ENCODE assay signal across 12 mouse cellular contexts in genomic region chr12:71747386-71747785, GRCm38 (mm10).
DNase-seq lines count a peak whose midpoint lies in the region; ATAC-seq and TF ChIP-seq lines count a peak whose summit lies in the region.
"Had no signal": no experiment of that assay in that cellular context is flagged by ENCODE, and none has a peak within 500 bp of the region (broad histone marks: within the 10 kb centered on the region; RNA-seq: fewer than 3 reads in every experiment).

No protein-coding gene starts in this region.

- H3K9ac ChIP-seq in forebrain, embryonic 12.5 days: no peak overlapping the region
- H3K9ac ChIP-seq: liver, embryonic 13.5 days; midbrain, embryonic 12.5 days had no signal

- TF ChIP-seq POLR2A in kidney, adult 2 months (IDR thresholded peaks at IDR 0.05; ENCODE audit: low read depth, low read length): no peak

- no peak for TF ChIP-seq CTCF in kidney, adult 2 months (conservative IDR thresholded peaks at IDR 0.05; ENCODE audit: insufficient read depth, insufficient read length, low read depth, low read length)

- 0 out of 2 replicates have a peak, but pooled peaks cover 3% of the 10 kb centered on the region for H3K4me1 ChIP-seq in forebrain, embryonic 12.5 days
- peaks cover 9% of the 10 kb centered on the region; the same call in 1 of the 2 replicates for H3K4me1 ChIP-seq in forebrain, embryonic 10.5 days
- no peaks in the 10 kb centered on the region for H3K4me1 ChIP-seq in kidney, adult 2 months (ENCODE audit: control insufficient read depth, insufficient read depth, low read length)
- H3K4me1 ChIP-seq: liver, embryonic 13.5 days; midbrain, embryonic 12.5 days had no signal

- 0 out of 2 replicates have a peak overlapping the region, but pooled peaks have one; percentile 19 for H3K27ac ChIP-seq in forebrain, embryonic 12.5 days
- H3K27ac ChIP-seq in forebrain, embryonic 10.5 days: no peak overlapping the region
- H3K27ac ChIP-seq in kidney, adult 2 months (ENCODE audit: insufficient read depth, low read depth, low read length): peak overlapping the region; percentile 77; the same call in 1 of the 2 replicates
- H3K27ac ChIP-seq: liver, embryonic 13.5 days; midbrain, embryonic 12.5 days had no signal

- no peaks in the 10 kb centered on the region for H3K36me3 ChIP-seq in forebrain, embryonic 12.5 days (replicated peaks)
- no peaks in the 10 kb centered on the region for H3K36me3 ChIP-seq in forebrain, embryonic 10.5 days (replicated peaks)
- H3K36me3 ChIP-seq in kidney, adult 2 months (ENCODE audit: control insufficient read depth, insufficient read depth, low read length): no peaks in the 10 kb centered on the region
- H3K36me3 ChIP-seq: liver, embryonic 13.5 days; midbrain, embryonic 12.5 days had no signal

- H3K27me3 ChIP-seq in forebrain, embryonic 12.5 days: no peaks in the 10 kb centered on the region
- H3K27me3 ChIP-seq in forebrain, embryonic 10.5 days (ENCODE audit: poor library complexity, severe bottlenecking): no peaks in the 10 kb centered on the region
- H3K27me3 ChIP-seq in kidney, adult 2 months (replicated peaks; ENCODE audit: control insufficient read depth, insufficient read depth, low read length): no peaks in the 10 kb centered on the region
- H3K27me3 ChIP-seq: liver, embryonic 13.5 days; midbrain, embryonic 12.5 days had no signal

- WGBS in forebrain, embryonic 12.5 days: 93% methylated on average over 10 of the region's 10 CpGs
- 95% methylated on average over 10 of the region's 10 CpGs for WGBS in forebrain, embryonic 10.5 days
- 87% methylated on average over 10 of the region's 10 CpGs for WGBS in kidney, adult 2 months

- H3K9me3 ChIP-seq in forebrain, embryonic 12.5 days: no peaks in the 10 kb centered on the region
- H3K9me3 ChIP-seq in forebrain, embryonic 10.5 days: no peaks in the 10 kb centered on the region
- H3K9me3 ChIP-seq: liver, embryonic 13.5 days; midbrain, embryonic 12.5 days had no signal

- no peak overlapping the region for H3K4me2 ChIP-seq in forebrain, embryonic 12.5 days
- H3K4me2 ChIP-seq: liver, embryonic 13.5 days; midbrain, embryonic 12.5 days had no signal

- no peak overlapping the region for H3K4me3 ChIP-seq in forebrain, embryonic 12.5 days (replicated peaks)
- H3K4me3 ChIP-seq in forebrain, embryonic 10.5 days: no peak overlapping the region
- H3K4me3 ChIP-seq in kidney, adult 2 months (ENCODE audit: insufficient read depth, low read depth, low read length): no peak overlapping the region
- H3K4me3 ChIP-seq: erythroblast, embryonic 14.5 days; liver, embryonic 13.5 days; midbrain, embryonic 12.5 days had no signal

- DNase-seq in forebrain, embryonic 10.5 days (ENCODE audit: extremely low spot score, low spot score): no peak
- no peak for DNase-seq in kidney, adult 2 months
- DNase-seq in kidney, postnatal 14 days: no peak
- peak; percentile 19 for DNase-seq in right cerebral cortex, adult 18-20 months
- no peak for DNase-seq in right cerebral cortex, postnatal 10 days (ENCODE audit: low spot score in 2 of 2)
- DNase-seq in ovary, postnatal 36 days (ENCODE audit: low spot score): no peak
- DNase-seq in B cell, adult 2 months: no peak
- DNase-seq: adrenal gland, adult 8-10 months; liver, embryonic 13.5 days had no signal

- ATAC-seq in forebrain, embryonic 12.5 days (ENCODE audit: low FRiP score): no peak
